Mouse (Mus musculus) limb, embryonic 14.5 days (tissue): ENCODE results near the gene Mms19. TPM values are rescaled to one million over a fixed set of nuclear protein-coding genes. Genes with fewer than 3 reads are reported as not detected.
A peak's percentile ranks its signal among the peaks of the same experiment; 100 is the strongest.

Source experiments
- ATAC-seq: fragments of 200-750 bp; cut with Nextera tagmentation; 2 replicates; pipeline ENCODE4 v1.8.0; 2017; ENCODE audit warnings: low read depth, moderate number of reproducible peaks, moderate TSS enrichment; ENCODE audit not compliant: low FRiP score
- DNase-seq: peaks from one replicate; pipeline ENCODE4 v3.0.0-alpha.2; 2015; ENCODE audit warnings: low spot score
- H3K27ac ChIP-seq: fragments of 300-500 bp; sonication (generic); replicated peaks from 2 replicates; pipeline ENCODE4 v1.5.1; 2014; ENCODE audit warnings: low read depth, mild to moderate bottlenecking, low read length, moderate library complexity, mixed read lengths
- H3K27me3 ChIP-seq: fragments of 300-500 bp; sonication (generic); 2 replicates; pipeline ENCODE4 v1.6.1; 2014; ENCODE audit warnings: low read length, mixed read lengths; ENCODE audit not compliant: control insufficient read depth, insufficient read depth
- H3K36me3 ChIP-seq: fragments of 300-500 bp; sonication (generic); 2 replicates; pipeline ENCODE4 v1.6.1; 2014; ENCODE audit warnings: mild to moderate bottlenecking, low read length, moderate library complexity, mixed read lengths; ENCODE audit not compliant: control insufficient read depth, insufficient read depth
- H3K4me1 ChIP-seq: fragments of 300-500 bp; sonication (generic); 2 replicates; pipeline ENCODE4 v1.6.1; 2014; ENCODE audit warnings: antibody characterized with exemption, low read length, mixed read lengths; ENCODE audit not compliant: control insufficient read depth, insufficient read depth
- H3K4me2 ChIP-seq: fragments of 300-500 bp; sonication (generic); replicated peaks from 2 replicates; pipeline ENCODE4 v1.6.1; 2014; ENCODE audit warnings: low read depth, mild to moderate bottlenecking, low read length, moderate library complexity; ENCODE audit not compliant: severe bottlenecking
- H3K4me3 ChIP-seq: fragments of 300-500 bp; sonication (generic); replicated peaks from 2 replicates; pipeline ENCODE4 v1.5.1; 2014; ENCODE audit warnings: low read length
- H3K9ac ChIP-seq: fragments of 300-500 bp; sonication (generic); 2 replicates; pipeline ENCODE4 v1.6.1; 2014; ENCODE audit warnings: mild to moderate bottlenecking, low read depth, low read length, moderate library complexity; ENCODE audit not compliant: severe bottlenecking
- H3K9me3 ChIP-seq: fragments of 300-500 bp; sonication (generic); 2 replicates; pipeline ENCODE4 v1.6.1; 2016; ENCODE audit warnings: low read length; ENCODE audit not compliant: control insufficient read depth
- POLR2A ChIP-seq: fragments of 200-500 bp; IDR thresholded peaks from 2 replicates; pipeline ENCODE4 v1.8.0; 2012; ENCODE audit warnings: inconsistent platforms, mild to moderate bottlenecking, moderate library complexity, borderline replicate concordance; ENCODE audit not compliant: insufficient read depth, insufficient read length; ENCODE audit errors: extremely low read depth
- WGBS: fragments of 180-500 bp; shearing (Covaris S2); extraction: QIAGEN DNeasy Blood & Tissue Kit; methylation state at CpG from one replicate; pipeline ENCODE4 v1.1.7; 2014; 5-methylcytosine and 5-hydroxymethylcytosine counted together
- polyA plus RNA-seq, 2 experiments: library from polyadenylated mRNA; depleted of rRNA in 1 of 2; stranded (reverse) in 1 of 2; unstranded in 1 of 2; fragments of >200 nt; fragmentation: Nextera tagmentation in 1 of 2; extraction: Ambion mirVana in 1 of 2; gene quantifications; 2 replicates each; pipeline versions ENCODE4 v1.2.1 to v1.2.3; 2012 to 2014

Gene Mms19
- polyA plus RNA-seq (2012; rRNA removed) (83.7 and 102 TPM in 2 replicates), polyA plus RNA-seq (2014; fragmentation: Nextera tagmentation; extraction: Ambion mirVana) (30.0 and 36.1 TPM in 2 replicates)

GRCm38 (mm10) chr19:41980819-41981594 is at the start of gene Mms19:
TSS of gene Mms19 (minus strand) at chr19:41981157.
- H3K27me3 ChIP-seq: no peaks in the 10 kb centered on the region
- WGBS: 1% methylated on average over 54 of the region's 68 CpGs
- peak; percentile 98 for DNase-seq
- no peaks in the 10 kb centered on the region for H3K9me3 ChIP-seq
- peak; percentile 77; the same call in 1 of the 2 replicates for TF ChIP-seq POLR2A
- no peaks in the 10 kb centered on the region for H3K36me3 ChIP-seq
- peak within 1 kb of the TSS; percentile 79 for H3K9ac ChIP-seq
- ATAC-seq: peak; percentile 93
- peak within 1 kb of the TSS; percentile 85 for H3K27ac ChIP-seq
- H3K4me3 ChIP-seq: peak within 1 kb of the TSS; percentile 88
- H3K4me1 ChIP-seq: peaks cover 28% of the 10 kb centered on the region
- peak within 1 kb of the TSS; percentile 85 for H3K4me2 ChIP-seq

- Histone ChIP-seq H3K27me3 (no peaks in the 10 kb centered on the region), H3K4me1 (0 out of 2 replicates have a peak, but pooled peaks cover 4% of the 10 kb centered on the region), H3K9me3 (no peaks in the 10 kb centered on the region), H3K4me2 (no peak overlapping the region), H3K4me3 (no peak overlapping the region), H3K9ac (no peak overlapping the region), H3K36me3 (no peaks in the 10 kb centered on the region), H3K27ac (no peak overlapping the region)
- DNase-seq (peak; percentile 81), ATAC-seq (peak; percentile 66)
- TF ChIP-seq POLR2A: no peak
- WGBS: 3% methylated on average over 5 of the region's 5 CpGs
These were observed 45.2 kb upstream of the Mms19 start for GRCm38 (mm10) chr19:42026158-42026557.

GRCm38 (mm10) chr19:42022542-42022848 is 41.5 kb upstream of the Mms19 start:
- H3K9me3 ChIP-seq: no peaks in the 10 kb centered on the region
- no peak overlapping the region for H3K4me3 ChIP-seq
- H3K4me1 ChIP-seq: peaks cover 14% of the 10 kb centered on the region
- DNase-seq (no peak), ATAC-seq (no peak)
- H3K4me2 ChIP-seq: no peak overlapping the region
- TF ChIP-seq POLR2A: no peak
- H3K36me3 ChIP-seq: no peaks in the 10 kb centered on the region
- H3K27me3 ChIP-seq: no peaks in the 10 kb centered on the region
- no peak overlapping the region; the same call in 1 of the 2 replicates for H3K27ac ChIP-seq
- no peak overlapping the region for H3K9ac ChIP-seq
- WGBS: 78% methylated on average over 2 of the region's 2 CpGs

- 74% methylated on average over 10 of the region's 10 CpGs for WGBS
- Histone ChIP-seq H3K9ac (no peak overlapping the region), H3K36me3 (no peaks in the 10 kb centered on the region), H3K4me2 (no peak overlapping the region), H3K27ac (no peak overlapping the region; the same call in none of the 2 replicates), H3K4me1 (peaks cover 20% of the 10 kb centered on the region), H3K4me3 (no peak overlapping the region), H3K9me3 (no peaks in the 10 kb centered on the region), H3K27me3 (no peaks in the 10 kb centered on the region)
- no peak for DNase-seq
- TF ChIP-seq POLR2A: no peak
- no peak for ATAC-seq
These were observed 41.0 kb upstream of the Mms19 start for GRCm38 (mm10) chr19:42021681-42022541.

- peaks cover 31% of the 10 kb centered on the region for H3K4me1 ChIP-seq
- no peaks in the 10 kb centered on the region for H3K36me3 ChIP-seq
- H3K9ac ChIP-seq: no peak overlapping the region
- no peaks in the 10 kb centered on the region for H3K27me3 ChIP-seq
- no peak for ATAC-seq
- no peaks in the 10 kb centered on the region for H3K9me3 ChIP-seq
- TF ChIP-seq POLR2A: no peak
- H3K4me2 ChIP-seq: no peak overlapping the region
- no peak overlapping the region; the same call in 1 of the 2 replicates for H3K27ac ChIP-seq
- WGBS: 34% methylated on average over 4 of the region's 4 CpGs
- no peak overlapping the region for H3K4me3 ChIP-seq
- DNase-seq: no peak
These were observed 38.1 kb upstream of the Mms19 start for GRCm38 (mm10) chr19:42019011-42019522.
